Mouse (Mus musculus) small intestine, adult 2 months (tissue): Measurements from ENCODE around the gene Rnf212b.

ENCODE experiments used
- CTCF ChIP-seq: fragments of 200-500 bp; IDR thresholded peaks from 2 replicates; pipeline ENCODE4 v1.5.1; 2012; ENCODE audit warnings: low read depth, mild to moderate bottlenecking, control low read depth, inconsistent platforms, low read length, moderate library complexity, mixed read lengths; ENCODE audit not compliant: insufficient replicate concordance, insufficient read length; ENCODE audit errors: extremely low read depth
- POLR2A ChIP-seq: fragments of 200-500 bp; IDR thresholded peaks from 2 replicates; pipeline ENCODE4 v1.6.1; 2012; ENCODE audit warnings: low read depth, mild to moderate bottlenecking, control low read depth, inconsistent platforms, low read length, moderate library complexity

GRCm38 (mm10) chr14:54884022-54884712 is 70.2 kb downstream of the Rnf212b start:
- TF ChIP-seq CTCF (no peak), POLR2A (0 out of 2 replicates have a peak, but pooled peaks have one; percentile 7)
